Mouse (Mus musculus) embryonic stem cell, embryonic (primary cell): Measurements from ENCODE around the gene Pnma1.

Experiments used
- CTCF ChIA-PET, 4 experiments: fragments of 300-600 bp in 2 of 4; fragments of 350-600 bp in 2 of 4; sonication (Branson Sonifier 250); formaldehyde crosslinking; loops; one replicate each; lab custom pipeline; 2022; ENCODE audit warnings: inconsistent platforms in 2 of 4; lab: Charles Lee
- POLR2A ChIA-PET, 4 experiments: fragments of 300-600 bp in 2 of 4; fragments of 350-600 bp in 2 of 4; sonication (Branson Sonifier 250); formaldehyde crosslinking; loops; one replicate each; lab custom pipeline; 2022; ENCODE audit warnings: antibody characterized with exemption in 4 of 4, inconsistent platforms in 1 of 4; lab: Charles Lee

Pnma1 gene

GRCm38 (mm10) chr12:84151911-84152310 lies 3.6 kb upstream of the Pnma1 start:
- ChIA-PET CTCF (interaction anchor here (0.5 to 1.4 kb wide), 6 partner anchors 10 to 669 kb away, joined by 3 to 18 read pairs (median 3); no protein-coding TSS in a partner anchor), POLR2A (interaction anchor here in 2 of 4 experiments (0.6 to 2.2 kb wide), 13 partner anchors 8 to 202 kb away, joined by 3 to 9 read pairs (median 4); partner anchors contain the start of genes Dnal1 (in 1 of the 2) and Riox1 (in 1 of the 2))

GRCm38 (mm10) chr12:84150976-84151375 lies 2.7 kb upstream of the Pnma1 start:
- CTCF ChIA-PET, result no interaction called here

GRCm38 (mm10) chr12:84149971-84150370 lies 1.7 kb upstream of the Pnma1 start:
- CTCF ChIA-PET, result no interaction called here
- POLR2A ChIA-PET, result interaction anchor here in 3 of 4 experiments (0.6 to 5.3 kb wide), 14 partner anchors 8 to 102 kb away, joined by 3 to 31 read pairs (median 4); no protein-coding TSS in a partner anchor

More at GRCm38 (mm10) chr12:84150976-84151375, 2.7 kb upstream of the Pnma1 start:
- POLR2A ChIA-PET, result interaction anchor here in 3 of 4 experiments (0.7 to 5.3 kb wide), 9 partner anchors 10 to 201 kb away, joined by 3 to 31 read pairs (median 4); partner anchors contain the start of gene Riox1 (in 1 of the 3)

GRCm38 (mm10) chr12:84148622-84149012 lies 328 bp upstream of the Pnma1 start:
- CTCF ChIA-PET, result interaction anchor here (0.6 to 1.8 kb wide), 11 partner anchors 10 to 232 kb away, joined by 3 to 5 read pairs (median 4); partner anchors contain the start of gene Dnal1 (in 1 of the 4)
- POLR2A ChIA-PET, result interaction anchor here in 3 of 4 experiments (0.6 to 5.3 kb wide), 19 partner anchors 9 to 198 kb away, joined by 3 to 31 read pairs (median 5); partner anchors contain the start of genes Ptgr2 (in 1 of the 3) and Riox1 (in 1 of the 3)

GRCm38 (mm10) chr12:84142281-84143050 lies 5.8 kb downstream of the Pnma1 start:
- ChIA-PET POLR2A (no interaction called here), CTCF (no interaction called here)

GRCm38 (mm10) chr12:84141271-84141670 lies 7.0 kb downstream of the Pnma1 start:
- ChIA-PET POLR2A (interaction anchor here in 1 of 4 experiments (0.6 kb wide), 1 partner anchor 22 kb away, joined by 3 read pairs; no protein-coding TSS in a partner anchor), CTCF (interaction anchor here in 2 of 4 experiments (0.6 to 0.8 kb wide), 2 partner anchors 21 to 273 kb away, joined by 3 to 4 read pairs; no protein-coding TSS in a partner anchor)

GRCm38 (mm10) chr12:84140135-84140534 lies 8.2 kb downstream of the Pnma1 start:
- CTCF ChIA-PET, result interaction anchor here in 1 of 4 experiments (0.6 kb wide), 1 partner anchor 110 kb away, joined by 3 read pairs; no protein-coding TSS in a partner anchor
- POLR2A ChIA-PET, result no interaction called here

- ChIA-PET POLR2A (interaction anchor here in 3 of 4 experiments (0.5 to 0.6 kb wide), 3 partner anchors 12 to 145 kb away, joined by 3 to 4 read pairs (median 4); no protein-coding TSS in a partner anchor), CTCF (interaction anchor here in 1 of 4 experiments (0.7 kb wide), 1 partner anchor 117 kb away, joined by 3 read pairs; no protein-coding TSS in a partner anchor)
These were observed 11.2 kb downstream of the Pnma1 start for GRCm38 (mm10) chr12:84137131-84137530.

- POLR2A ChIA-PET, result interaction anchor here in 1 of 4 experiments (0.6 to 1.3 kb wide), 3 partner anchors 19 to 59 kb away, joined by 3 read pairs; partner anchors contain the start of gene Acot6
- CTCF ChIA-PET, result interaction anchor here (0.7 to 1.3 kb wide), 10 partner anchors 12 to 418 kb away, joined by 3 to 5 read pairs (median 3); partner anchors contain the start of gene Pnma1 (in 1 of the 4)
These were observed 16.0 kb downstream of the Pnma1 start for GRCm38 (mm10) chr12:84132265-84132664.

GRCm38 (mm10) chr12:84129931-84130330 lies 18.4 kb downstream of the Pnma1 start:
- POLR2A ChIA-PET, result no interaction called here
- CTCF ChIA-PET, result no interaction called here

GRCm38 (mm10) chr12:84128576-84128975 lies 19.7 kb downstream of the Pnma1 start:
- ChIA-PET POLR2A (interaction anchor here in 1 of 4 experiments (1.2 to 1.3 kb wide), 2 partner anchors 14 to 156 kb away, joined by 3 to 5 read pairs; partner anchors contain the start of genes Dnal1 and Ptgr2), CTCF (interaction anchor here in 1 of 4 experiments (1.3 kb wide), 1 partner anchor 19 kb away, joined by 4 read pairs; the partner anchor contains the start of gene Pnma1)

- CTCF ChIA-PET, result no interaction called here
- POLR2A ChIA-PET, result no interaction called here
These were observed 21.4 kb downstream of the Pnma1 start for GRCm38 (mm10) chr12:84126899-84127298.

GRCm38 (mm10) chr12:84125892-84126291 lies 22.4 kb downstream of the Pnma1 start:
- ChIA-PET POLR2A (no interaction called here), CTCF (interaction anchor here in 1 of 4 experiments (0.6 kb wide), 1 partner anchor 89 kb away, joined by 7 read pairs; no protein-coding TSS in a partner anchor)

- POLR2A ChIA-PET, result no interaction called here
- CTCF ChIA-PET, result no interaction called here
These were observed 28.7 kb downstream of the Pnma1 start for GRCm38 (mm10) chr12:84119584-84119983.

- ChIA-PET CTCF (interaction anchor here in 3 of 4 experiments (0.6 to 1.1 kb wide), 3 partner anchors 34 to 64 kb away, joined by 3 to 4 read pairs (median 3); partner anchors contain the start of gene Pnma1 (in 1 of the 3)), POLR2A (interaction anchor here in 2 of 4 experiments (0.6 to 1.9 kb wide), 9 partner anchors 14 to 337 kb away, joined by 3 to 5 read pairs (median 4); partner anchors contain the start of genes Acot6 (in 1 of the 2), Aldh6a1 (in 1 of the 2) and Lin52 (in 1 of the 2))
These were observed 33.9 kb downstream of the Pnma1 start, which contains the start of gene Dnal1 for GRCm38 (mm10) chr12:84114153-84114994. Dnal1 (plus strand) TSS chr12:84114366.

- CTCF ChIA-PET, result interaction anchor here in 3 of 4 experiments (0.6 to 1.0 kb wide), 3 partner anchors 35 to 272 kb away, joined by 4 read pairs; partner anchors contain the start of gene Pnma1 (in 1 of the 3)
- POLR2A ChIA-PET, result interaction anchor here in 2 of 4 experiments (0.7 to 1.6 kb wide), 3 partner anchors 15 to 190 kb away, joined by 3 to 4 read pairs (median 3); no protein-coding TSS in a partner anchor
These were observed 34.6 kb downstream of the Pnma1 start for GRCm38 (mm10) chr12:84113676-84114075.

GRCm38 (mm10) chr12:84110814-84111213 lies 37.5 kb downstream of the Pnma1 start:
- POLR2A ChIA-PET, result no interaction called here
- CTCF ChIA-PET, result interaction anchor here in 2 of 4 experiments (0.8 to 1.0 kb wide), 2 partner anchors 10 to 51 kb away, joined by 3 read pairs; no protein-coding TSS in a partner anchor
